Mouse (Mus musculus) telencephalon, adult 2 months (tissue): ENCODE results near the gene 4930512M02Rik.

ENCODE experiments used
- DNase-seq: peaks from one replicate; pipeline ENCODE4 v3.0.0-alpha.2; 2011; ENCODE audit warnings: low read depth, low spot score

Gene 4930512M02Rik

DNA sequence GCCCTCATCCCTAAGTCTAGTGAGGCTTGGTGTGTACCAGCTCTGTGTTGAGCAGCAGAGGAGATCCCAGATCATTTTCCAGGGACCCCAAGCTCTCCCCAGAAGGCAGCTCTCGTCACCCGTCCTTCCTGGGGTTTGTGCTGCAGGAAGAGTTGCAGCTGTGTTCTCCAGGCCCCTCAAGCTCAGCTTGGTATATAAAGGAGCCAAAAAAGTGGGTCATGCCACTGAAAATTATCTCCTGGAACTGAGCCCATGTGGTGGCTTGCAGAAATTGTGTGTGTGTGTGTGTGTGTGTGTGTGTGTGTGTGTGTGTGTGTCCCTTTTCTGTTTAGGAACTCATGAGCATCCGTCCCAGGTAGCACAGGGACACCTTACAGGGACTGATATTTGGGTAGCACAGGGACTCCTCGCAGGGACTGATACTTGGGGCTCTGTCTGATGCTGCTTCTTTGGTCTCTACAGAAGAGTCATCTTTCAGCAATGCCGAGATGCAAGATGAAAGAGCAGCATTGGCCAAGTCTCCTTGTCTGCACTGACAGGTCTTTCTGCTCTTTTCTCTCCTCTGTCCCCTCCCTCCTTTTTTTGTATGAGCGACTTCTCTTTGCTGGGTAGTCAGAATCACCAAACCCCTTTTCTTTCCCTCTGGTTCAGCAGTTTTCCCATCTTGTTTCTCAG lies 62.4 kb downstream of the 4930512M02Rik start:
- no peak for DNase-seq

DNA sequence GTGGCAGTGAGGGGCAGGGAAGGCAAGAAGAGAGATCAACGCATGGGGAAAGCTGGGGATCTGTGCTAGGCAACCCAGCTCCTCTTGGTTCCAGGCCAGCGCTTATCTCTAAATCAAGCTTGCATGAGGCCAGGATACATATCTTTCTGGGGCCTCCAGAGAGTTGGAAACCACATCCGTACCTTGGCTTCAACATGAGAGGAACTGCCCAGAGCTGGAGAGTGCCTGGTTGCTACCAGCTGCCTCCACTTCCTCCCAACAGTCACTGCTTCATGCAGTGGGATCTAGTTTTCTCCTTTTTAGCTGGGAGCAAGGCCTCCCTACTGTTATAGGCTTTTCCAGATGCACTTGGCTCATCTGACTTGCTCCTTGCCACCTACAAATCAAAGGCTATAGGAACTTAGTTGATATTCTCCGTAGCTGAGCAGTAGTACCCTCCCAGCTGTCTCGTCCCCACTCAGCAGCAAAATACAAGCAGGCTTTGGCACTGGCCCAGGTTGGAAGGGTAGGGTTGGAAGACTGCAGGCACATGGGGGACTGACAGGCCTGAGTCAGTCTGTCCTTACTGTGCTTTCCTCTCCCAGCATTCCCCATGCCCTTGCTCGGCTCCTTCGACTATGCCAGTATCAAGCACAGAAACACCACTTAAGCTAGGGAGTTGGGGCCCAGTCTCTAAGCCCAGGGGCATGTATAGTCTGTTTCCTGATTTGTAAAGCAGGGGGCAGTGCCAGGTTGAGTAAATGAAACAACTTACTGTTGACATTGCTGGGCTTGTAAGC lies 63.2 kb downstream of the 4930512M02Rik start:
- DNase-seq: no peak

DNA sequence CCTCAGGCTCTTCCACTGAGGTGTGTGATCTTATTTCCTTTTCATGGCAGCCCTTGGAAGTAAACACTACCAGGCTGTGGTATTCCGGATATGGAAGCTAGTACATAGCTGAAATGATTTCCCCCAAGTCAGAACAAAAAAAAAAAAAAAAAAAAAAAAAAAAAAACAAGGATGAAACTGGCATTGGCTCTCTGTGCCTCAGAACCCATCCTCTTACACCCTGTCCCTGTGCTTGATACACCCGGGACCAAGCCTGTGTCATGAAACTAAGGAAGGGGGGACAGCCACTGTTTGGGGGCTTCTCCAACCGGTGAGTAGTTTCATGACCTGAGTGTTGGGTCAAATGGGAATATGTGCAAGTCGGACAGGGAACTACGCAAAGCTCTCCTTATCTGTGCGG lies 66.5 kb downstream of the 4930512M02Rik start:
- DNase-seq: no peak

DNA sequence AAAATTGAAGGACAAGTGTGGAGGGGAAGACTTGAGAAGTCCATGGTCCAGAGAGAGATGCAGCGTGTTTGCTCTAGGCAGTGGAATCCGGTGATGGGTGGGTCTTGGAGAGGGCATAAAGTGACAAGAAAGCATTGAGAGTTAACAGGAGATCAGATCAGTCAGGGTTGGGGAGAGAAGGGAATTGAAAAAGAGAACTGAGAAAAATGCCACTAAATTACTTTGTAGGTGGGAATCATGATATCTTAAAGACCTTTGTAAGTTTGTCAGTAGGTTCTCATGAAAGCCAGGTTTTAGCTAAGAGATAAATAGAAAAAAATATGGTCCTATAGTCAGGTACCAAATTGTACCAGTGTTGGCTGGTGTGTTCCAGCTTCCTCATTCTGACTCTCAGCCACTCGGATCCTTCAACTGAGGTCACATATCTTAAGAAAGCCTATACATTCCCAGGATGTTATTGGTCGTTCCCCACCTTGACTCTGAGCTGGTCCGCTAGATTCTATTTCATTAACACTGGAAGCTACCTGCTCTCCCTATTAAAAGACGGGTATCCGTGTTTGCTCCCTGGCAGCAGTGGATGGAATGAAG lies 68.4 kb downstream of the 4930512M02Rik start:
- no peak for DNase-seq

DNA sequence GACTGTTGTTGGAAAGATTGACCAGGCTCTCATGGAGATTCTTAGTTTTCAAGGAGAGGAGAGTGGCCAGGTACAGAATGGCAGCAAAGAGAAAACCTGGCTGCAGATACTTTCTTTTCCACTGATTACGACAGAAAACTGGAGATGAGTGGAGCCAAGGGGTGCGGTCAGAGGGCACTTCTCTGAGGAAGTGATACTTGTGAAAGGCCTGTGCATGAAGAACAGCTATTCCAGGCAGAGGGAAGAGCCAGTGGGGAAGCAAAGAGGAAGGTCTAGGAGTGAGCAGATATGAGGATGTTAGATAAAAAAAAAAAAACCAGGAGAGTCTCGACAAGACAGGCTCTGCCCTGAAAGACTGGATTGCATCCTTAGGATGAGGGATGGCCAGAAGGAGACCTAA lies 69.0 kb downstream of the 4930512M02Rik start:
- DNase-seq: no peak

DNA sequence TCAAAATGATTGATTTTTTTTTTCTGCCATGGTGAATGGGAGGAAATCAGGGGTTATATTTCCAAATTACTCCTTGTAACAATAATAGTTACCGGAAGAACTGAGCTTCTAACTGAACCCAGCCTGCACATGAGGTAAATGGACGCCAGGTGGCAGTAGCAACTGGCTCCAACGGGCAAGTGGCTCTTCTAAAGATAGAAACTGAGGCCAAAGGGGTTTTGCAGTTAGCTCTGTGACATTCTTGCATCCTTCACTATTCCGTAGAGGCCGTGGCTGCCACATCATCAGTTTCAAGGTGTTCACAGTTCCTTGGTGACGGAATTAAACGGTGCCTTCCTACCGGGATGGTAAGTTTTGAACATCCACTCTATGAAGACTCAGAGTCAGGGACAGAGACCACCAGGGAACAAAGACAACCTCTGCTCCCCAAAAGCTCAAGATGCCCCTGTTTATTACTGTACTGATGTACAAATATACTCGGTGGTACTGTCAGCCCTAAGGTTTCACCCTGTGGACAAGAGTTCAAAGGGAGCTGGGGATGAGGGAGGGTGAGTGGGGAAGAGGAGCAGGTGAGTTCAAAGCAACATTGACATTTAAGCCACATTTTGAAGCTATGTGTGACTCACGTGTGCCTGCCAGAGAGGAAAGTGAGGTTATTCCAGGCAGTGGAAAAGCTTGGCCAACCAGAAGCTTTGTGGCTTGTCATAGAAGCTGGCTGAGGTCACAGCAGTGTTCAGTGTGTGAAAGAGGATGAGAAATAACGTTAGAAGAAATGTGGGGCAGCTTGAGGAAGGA lies 70.3 kb downstream of the 4930512M02Rik start:
- DNase-seq: no peak

DNA sequence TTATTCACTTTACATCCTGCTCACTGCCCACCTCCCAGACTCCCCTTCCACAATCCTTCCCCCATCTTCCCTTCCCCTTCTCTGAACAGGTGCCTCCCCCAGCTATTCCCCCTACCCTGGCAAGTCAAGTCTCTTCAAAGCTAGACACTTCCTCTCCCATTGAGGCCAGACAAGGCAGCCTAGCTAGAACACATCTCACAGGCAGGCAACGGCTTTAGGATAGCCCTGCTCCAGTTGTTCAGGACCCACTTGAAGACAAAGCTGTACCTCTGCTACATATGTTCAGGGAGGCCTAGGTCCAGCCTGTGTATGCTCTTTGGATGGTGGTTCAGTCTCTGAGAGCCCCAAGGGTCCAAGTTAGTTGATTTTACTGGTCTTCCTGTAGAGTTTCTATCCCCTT lies 71.4 kb downstream of the 4930512M02Rik start:
- no peak for DNase-seq

DNA sequence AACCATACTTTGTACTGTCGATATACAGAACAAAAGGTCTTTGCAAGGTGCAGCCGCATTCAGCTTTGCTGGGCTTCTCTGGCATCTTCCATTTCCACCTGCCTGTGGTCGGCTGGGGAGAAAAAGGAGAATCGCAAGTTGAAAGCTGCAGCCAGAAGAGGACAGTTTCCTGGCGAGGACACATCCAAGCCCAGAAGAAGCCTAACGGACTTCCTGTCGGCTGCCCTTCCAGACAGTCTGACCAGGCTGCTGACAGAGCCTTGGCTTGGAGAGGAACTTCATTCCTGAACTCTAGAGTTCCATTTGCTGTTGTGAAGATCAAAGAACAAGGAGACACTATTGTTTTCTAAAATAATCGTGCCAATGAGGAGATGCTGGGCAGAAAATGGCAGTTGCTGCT lies 72.1 kb downstream of the 4930512M02Rik start:
- no peak for DNase-seq

DNA sequence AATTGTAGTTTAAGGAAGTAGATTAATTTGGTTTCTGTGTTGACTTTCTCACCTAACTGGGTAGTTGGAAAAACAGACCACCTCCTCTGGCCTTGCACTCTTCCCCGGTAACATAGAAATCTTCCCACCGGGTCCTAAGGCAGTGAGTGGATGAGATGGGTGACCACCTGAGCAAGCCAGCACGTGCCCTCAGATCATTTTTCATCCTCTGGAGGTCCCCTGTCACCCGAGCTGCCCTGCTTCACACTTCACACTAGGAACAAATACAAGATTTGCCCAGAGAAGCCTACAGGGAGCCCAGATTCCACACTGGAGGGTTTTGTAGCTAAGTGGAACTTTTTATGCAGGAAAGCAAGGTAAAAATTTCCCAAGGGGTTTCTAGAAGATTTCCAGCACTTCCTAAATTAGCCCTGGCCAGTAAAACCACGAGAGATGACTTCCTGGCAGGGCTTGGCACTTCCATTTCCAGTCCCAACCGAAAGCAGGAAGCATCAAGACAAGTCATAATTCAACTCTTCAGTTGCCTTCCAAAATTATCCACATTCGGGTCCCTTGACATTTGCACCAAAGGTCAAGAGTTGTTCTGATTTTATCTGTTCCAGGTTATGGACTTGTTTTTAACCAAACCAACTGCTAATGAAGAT lies 79.9 kb downstream of the 4930512M02Rik start:
- no peak for DNase-seq

DNA sequence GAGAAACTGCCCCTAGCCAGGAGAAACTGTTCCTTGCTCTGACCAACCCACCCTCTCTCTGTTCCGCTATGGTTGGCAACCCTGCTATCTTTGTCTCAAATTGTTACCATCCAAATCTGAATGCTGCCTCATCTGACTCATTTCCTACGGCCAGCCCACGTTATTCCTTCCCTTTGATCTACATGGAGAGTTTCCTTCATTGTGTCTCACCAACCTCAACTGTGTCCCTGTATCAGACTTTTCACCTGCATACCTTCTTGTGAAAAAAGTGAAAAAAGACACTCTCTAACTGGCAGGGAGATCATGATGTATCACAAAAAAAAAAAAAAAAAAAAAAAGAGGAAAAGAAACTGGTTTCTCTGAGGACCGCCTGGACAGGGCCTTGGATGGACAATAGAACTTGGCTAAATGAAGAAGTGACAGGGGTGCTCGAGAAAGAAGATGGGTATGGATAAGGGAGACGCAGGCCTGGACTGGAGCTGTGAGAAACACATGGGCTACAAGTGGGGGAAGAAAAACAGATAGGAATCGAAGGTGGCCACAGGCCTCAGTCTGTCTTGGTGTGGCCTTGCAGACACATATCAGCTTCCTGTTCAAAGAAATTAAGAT lies 80.6 kb downstream of the 4930512M02Rik start:
- DNase-seq: no peak

DNA sequence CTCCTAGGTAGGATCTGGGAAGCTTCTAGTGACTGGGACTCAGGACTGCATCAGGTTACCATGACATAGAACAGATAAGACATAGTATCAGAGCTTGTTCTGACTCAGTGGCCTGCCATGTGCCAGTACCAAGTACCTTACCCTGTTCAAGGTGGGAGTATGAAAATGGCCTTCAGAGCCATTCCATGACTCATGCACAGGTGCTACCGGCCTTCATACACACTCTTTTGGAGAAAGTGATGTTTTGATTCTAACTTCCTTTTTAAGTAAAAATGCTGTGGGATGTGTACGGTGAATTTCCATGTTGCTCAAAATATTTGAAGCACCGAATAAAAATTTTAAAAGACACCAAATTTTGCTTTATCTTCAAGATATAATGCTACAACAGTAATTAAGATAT lies 81.7 kb downstream of the 4930512M02Rik start:
- DNase-seq: no peak
